Mouse (Mus musculus) hindbrain, embryonic 16.5 days (tissue): ENCODE results near the gene Rai1. TPM values are rescaled to one million over a fixed set of nuclear protein-coding genes. Genes with fewer than 3 reads are reported as not detected.

Source experiments
- ATAC-seq: fragments of 200-750 bp; cut with Nextera tagmentation; 2 replicates; pipeline ENCODE4 v1.8.0; 2017; ENCODE audit warnings: moderate TSS enrichment, moderate library complexity
- H3K27ac ChIP-seq: fragments of 300-500 bp; sonication (generic); 2 replicates; pipeline ENCODE4 v1.5.1; 2014; ENCODE audit warnings: low read depth, mild to moderate bottlenecking, control low read depth, low read length, moderate library complexity
- H3K27me3 ChIP-seq: fragments of 300-500 bp; sonication (generic); replicated peaks from 2 replicates; pipeline ENCODE4 v1.6.1; 2014; ENCODE audit warnings: low read length; ENCODE audit not compliant: control insufficient read depth, insufficient read depth
- H3K36me3 ChIP-seq: fragments of 300-500 bp; sonication (generic); 2 replicates; pipeline ENCODE4 v1.6.1; 2014; ENCODE audit warnings: mild to moderate bottlenecking, low read length, moderate library complexity, mixed read lengths; ENCODE audit not compliant: control insufficient read depth, insufficient read depth
- H3K4me1 ChIP-seq: fragments of 300-500 bp; sonication (generic); 2 replicates; pipeline ENCODE4 v1.6.1; 2014; ENCODE audit warnings: low read depth, low read length; ENCODE audit not compliant: control insufficient read depth, insufficient read depth
- H3K4me2 ChIP-seq: fragments of 300-500 bp; sonication (generic); 2 replicates; pipeline ENCODE4 v1.6.1; 2014; ENCODE audit warnings: mild to moderate bottlenecking, low read length, control low read depth, moderate library complexity
- H3K4me3 ChIP-seq: fragments of 300-500 bp; sonication (generic); 2 replicates; pipeline ENCODE4 v1.5.1; 2014; ENCODE audit warnings: mild to moderate bottlenecking, low read length, control low read depth, moderate library complexity
- H3K9ac ChIP-seq: fragments of 300-500 bp; sonication (generic); 2 replicates; pipeline ENCODE4 v1.6.1; 2014; ENCODE audit warnings: low read depth, mild to moderate bottlenecking, control low read depth, low read length, moderate library complexity
- H3K9me3 ChIP-seq: fragments of 300-500 bp; sonication (generic); 2 replicates; pipeline ENCODE4 v1.6.1; 2014; ENCODE audit warnings: mild to moderate bottlenecking, low read length, moderate library complexity; ENCODE audit not compliant: control insufficient read depth
- WGBS: fragments of 180-500 bp; shearing (Covaris S2); extraction: QIAGEN DNeasy Blood & Tissue Kit; methylation state at CpG from one replicate; pipeline ENCODE4 v1.1.7; 2014; 5-methylcytosine and 5-hydroxymethylcytosine counted together
- polyA plus RNA-seq: library from polyadenylated mRNA; unstranded; fragments of >200 nt; fragmentation: Nextera tagmentation; extraction: Ambion mirVana; gene quantifications from 2 replicates; pipeline ENCODE4 v1.2.1, GENCODE M21; 2015

The Rai1 gene
- polyA plus RNA-seq, 1 experiment from 2014 or later: 24.3 TPM

DNA sequence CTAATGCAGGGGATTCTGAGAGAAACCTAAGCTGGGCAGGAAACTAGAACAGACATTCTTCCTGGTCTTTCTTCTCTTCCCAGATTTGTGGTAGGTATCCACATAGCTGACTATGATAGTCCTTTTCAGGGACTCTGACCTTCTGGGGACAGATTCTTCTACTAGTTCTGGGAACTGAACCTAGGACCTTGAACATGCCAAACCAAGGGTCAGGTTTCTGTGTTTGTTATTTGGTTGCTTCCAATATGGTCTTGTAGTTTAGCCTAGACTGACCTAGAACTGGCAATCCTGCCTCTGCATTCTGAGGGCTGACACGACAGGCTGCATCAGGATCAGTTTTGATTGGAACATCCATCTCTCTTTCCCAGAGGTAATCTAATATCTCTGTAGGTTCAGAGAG lies 27.2 kb downstream of the Rai1 start:
- Histone ChIP-seq H3K9me3 (no peaks in the 10 kb centered on the region), H3K4me2 (no peak overlapping the region), H3K4me1 (peaks cover 3% of the 10 kb centered on the region), H3K9ac (no peak overlapping the region), H3K27ac (no peak overlapping the region), H3K36me3 (no peaks in the 10 kb centered on the region), H3K27me3 (no peaks in the 10 kb centered on the region), H3K4me3 (no peak overlapping the region)
- no peak for ATAC-seq
- WGBS: 90% methylated on average over 1 of the region's 1 CpGs

DNA sequence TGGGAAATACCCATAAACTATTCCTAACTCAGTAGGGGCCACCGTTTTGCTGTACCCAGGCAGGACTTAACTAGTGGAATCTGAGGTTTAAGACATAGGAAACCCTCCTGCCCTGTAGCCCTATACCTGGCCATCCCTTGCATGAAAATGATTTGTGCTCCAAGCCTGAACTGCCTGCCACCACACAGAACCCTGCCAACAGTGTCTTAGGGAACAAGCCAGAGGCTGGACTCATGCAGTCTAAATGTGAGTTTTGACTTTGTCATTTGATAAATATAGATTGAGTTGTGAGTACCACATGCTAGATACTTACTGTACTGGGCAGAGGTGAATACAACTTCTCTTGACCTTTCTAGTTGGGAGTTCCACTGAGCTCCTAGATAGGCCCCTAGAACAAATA lies 31.7 kb downstream of the Rai1 start:
- no peaks in the 10 kb centered on the region for H3K36me3 ChIP-seq
- ATAC-seq: no peak
- no peak overlapping the region for H3K4me3 ChIP-seq
- no peak overlapping the region for H3K27ac ChIP-seq
- no peaks in the 10 kb centered on the region for H3K9me3 ChIP-seq
- H3K27me3 ChIP-seq: no peaks in the 10 kb centered on the region
- no peak overlapping the region for H3K9ac ChIP-seq
- no peak overlapping the region for H3K4me2 ChIP-seq
- peaks cover 14% of the 10 kb centered on the region for H3K4me1 ChIP-seq
- WGBS: 92% methylated on average over 1 of the region's 1 CpGs

DNA sequence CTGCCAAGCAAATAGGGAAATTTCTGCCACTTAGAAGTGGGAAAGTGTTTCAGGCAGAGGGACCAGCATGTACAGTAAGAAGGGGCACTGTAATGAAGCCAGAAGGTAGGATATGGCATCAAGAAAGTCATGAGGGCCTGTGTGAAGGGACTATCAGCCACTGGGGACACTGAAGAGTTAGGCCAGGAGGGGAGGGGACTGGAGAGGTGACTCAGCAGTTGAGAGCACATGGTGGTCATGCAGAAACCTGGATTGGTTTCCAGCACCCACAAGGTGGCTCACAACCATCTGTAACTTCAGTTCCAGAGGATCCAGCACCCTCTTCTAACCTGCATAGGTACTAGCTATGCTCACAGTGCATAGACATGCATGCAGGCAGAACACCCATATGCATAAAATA lies 32.4 kb downstream of the Rai1 start:
- Histone ChIP-seq H3K4me3 (no peak overlapping the region), H3K9ac (no peak overlapping the region), H3K9me3 (no peaks in the 10 kb centered on the region), H3K4me2 (no peak overlapping the region), H3K27ac (no peak overlapping the region), H3K36me3 (no peaks in the 10 kb centered on the region), H3K4me1 (peaks cover 21% of the 10 kb centered on the region), H3K27me3 (no peaks in the 10 kb centered on the region)
- ATAC-seq: no peak

DNA sequence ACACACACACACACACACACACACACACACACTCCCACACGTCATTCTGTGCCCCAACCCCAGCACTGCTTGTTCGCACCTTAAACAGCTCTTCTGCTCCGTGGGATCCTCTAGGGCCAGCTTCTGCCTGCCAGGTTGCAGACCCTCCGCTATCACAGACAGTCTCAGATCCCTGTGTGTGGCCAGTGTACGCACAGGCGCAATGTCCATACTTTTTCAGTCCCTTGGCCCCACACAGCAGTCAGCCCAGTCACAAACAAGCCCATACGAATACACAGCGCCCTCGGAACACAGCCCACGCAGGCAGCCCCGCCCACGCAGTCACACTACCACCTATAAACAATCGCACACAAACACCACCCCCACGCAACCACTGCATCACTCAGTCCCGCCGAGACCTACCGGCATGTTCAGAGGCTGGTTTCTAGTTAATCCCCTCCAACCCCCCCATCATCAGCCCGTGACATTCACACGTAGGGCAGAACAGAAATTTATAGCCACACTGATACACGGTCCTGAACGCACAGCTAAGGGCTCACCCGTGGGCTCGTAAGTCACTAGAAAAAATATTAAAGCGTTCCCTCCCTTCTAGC lies 34.4 kb downstream of the Rai1 start:
- peak overlapping the region; percentile 94 for H3K27ac ChIP-seq
- peak; percentile 77 for ATAC-seq
- no peaks in the 10 kb centered on the region for H3K36me3 ChIP-seq
- H3K4me1 ChIP-seq: peaks cover 40% of the 10 kb centered on the region
- peak overlapping the region; percentile 74 for H3K9ac ChIP-seq
- H3K9me3 ChIP-seq: no peaks in the 10 kb centered on the region
- no peaks in the 10 kb centered on the region for H3K27me3 ChIP-seq
- 2% methylated on average over 24 of the region's 24 CpGs for WGBS
- H3K4me3 ChIP-seq: peak overlapping the region; percentile 70
- H3K4me2 ChIP-seq: peak overlapping the region; percentile 84

GRCm38 (mm10) chr11:60139734-60140371 lies 35.0 kb downstream of the Rai1 start:
- Histone ChIP-seq H3K9me3 (no peaks in the 10 kb centered on the region), H3K4me1 (peaks cover 46% of the 10 kb centered on the region), H3K9ac (peak overlapping the region; percentile 74), H3K4me2 (peak overlapping the region; percentile 84), H3K27ac (peak overlapping the region; percentile 94), H3K4me3 (peak overlapping the region; percentile 70), H3K27me3 (no peaks in the 10 kb centered on the region), H3K36me3 (no peaks in the 10 kb centered on the region)
- under 1% methylated on average over 58 of the region's 66 CpGs for WGBS
- ATAC-seq: peak; percentile 84

DNA sequence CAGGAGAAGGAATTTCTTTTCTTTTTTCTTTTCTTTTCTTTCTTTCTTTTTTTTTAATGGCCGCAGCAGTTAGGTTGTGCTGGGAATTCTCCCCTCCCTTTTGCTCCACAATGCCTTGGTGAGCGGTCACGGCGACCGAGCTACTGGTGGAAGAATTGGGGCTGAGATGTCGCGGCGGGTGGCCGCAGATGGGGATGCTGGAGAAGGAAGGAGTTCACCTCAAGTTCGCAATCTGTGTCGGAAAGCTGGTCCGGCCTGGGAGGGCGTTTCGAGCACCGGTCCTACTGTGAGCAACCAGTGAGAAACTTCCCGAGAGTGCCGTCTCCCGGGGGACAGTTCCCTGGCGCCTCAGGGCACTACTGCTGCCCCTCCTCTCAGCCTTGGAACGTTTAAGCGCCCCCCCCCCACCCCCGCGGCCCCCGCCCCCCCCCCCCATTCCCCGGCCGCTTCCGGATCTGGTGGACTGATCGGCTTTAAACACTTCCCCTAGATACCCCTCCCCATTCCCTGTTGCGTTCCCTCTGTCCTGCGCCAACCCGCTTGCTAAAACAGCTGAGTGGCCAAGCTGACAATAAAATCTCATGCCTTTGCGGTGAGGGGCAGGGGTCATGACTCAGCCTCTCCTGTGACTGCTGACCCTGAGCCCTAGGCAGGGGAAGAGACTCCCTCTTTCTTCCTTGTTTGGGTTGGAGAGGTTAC lies 35.9 kb downstream of the Rai1 start:
- no peaks in the 10 kb centered on the region for H3K9me3 ChIP-seq
- no peak for ATAC-seq
- no peaks in the 10 kb centered on the region for H3K36me3 ChIP-seq
- H3K4me3 ChIP-seq: peak overlapping the region; percentile 70
- H3K4me2 ChIP-seq: peak overlapping the region; percentile 84
- H3K27me3 ChIP-seq: no peaks in the 10 kb centered on the region
- H3K9ac ChIP-seq: peak overlapping the region; percentile 74
- peaks cover 49% of the 10 kb centered on the region for H3K4me1 ChIP-seq
- WGBS: 1% methylated on average over 24 of the region's 32 CpGs
- H3K27ac ChIP-seq: peak overlapping the region; percentile 94

DNA sequence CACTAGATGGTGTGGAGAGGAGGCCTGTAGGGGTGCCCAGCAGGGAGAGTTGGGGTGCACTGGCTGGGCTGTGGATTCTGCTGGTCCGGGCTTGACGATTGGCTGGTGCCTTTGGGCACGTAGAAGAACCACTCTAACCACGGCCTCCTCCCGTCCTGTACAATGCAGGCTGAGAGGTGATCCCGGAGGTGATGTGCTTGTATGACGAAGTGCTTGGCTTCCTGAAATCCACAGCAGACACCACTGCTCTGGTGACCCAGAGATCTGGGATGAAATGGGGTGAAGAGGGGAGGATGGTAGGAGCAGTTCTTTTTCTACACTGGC lies 36.4 kb downstream of the Rai1 start:
- Histone ChIP-seq H3K4me3 (peak overlapping the region; percentile 70), H3K36me3 (no peaks in the 10 kb centered on the region), H3K27ac (peak overlapping the region; percentile 76), H3K4me2 (peak overlapping the region; percentile 84), H3K27me3 (no peaks in the 10 kb centered on the region), H3K4me1 (peaks cover 49% of the 10 kb centered on the region), H3K9me3 (no peaks in the 10 kb centered on the region), H3K9ac (peak overlapping the region; percentile 74)
- ATAC-seq: peak; percentile 19; the same call in 1 of the 2 replicates
- 8% methylated on average over 7 of the region's 7 CpGs for WGBS

DNA sequence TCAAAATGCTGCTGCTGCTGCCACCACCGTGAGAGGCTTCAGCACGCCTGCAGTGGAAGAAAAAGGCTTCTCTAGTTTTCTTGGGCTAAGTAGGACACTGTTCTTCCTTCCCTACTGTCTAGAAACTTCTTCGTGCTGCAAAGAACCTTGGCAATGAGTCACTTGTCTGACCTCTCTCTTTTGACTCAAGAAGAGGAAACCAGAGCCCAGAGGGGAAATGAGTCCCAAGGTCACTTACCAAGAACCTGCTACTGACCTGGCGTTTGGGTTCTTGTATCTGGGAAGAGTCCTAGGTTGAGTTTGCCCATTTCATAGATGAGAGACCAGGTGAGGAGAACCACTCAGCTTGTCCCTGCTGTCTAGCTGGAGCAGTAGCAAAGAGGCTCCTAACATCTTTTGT lies 38.3 kb downstream of the Rai1 start:
- no peaks in the 10 kb centered on the region for H3K36me3 ChIP-seq
- H3K9me3 ChIP-seq: no peaks in the 10 kb centered on the region
- no peak overlapping the region for H3K27ac ChIP-seq
- no peak overlapping the region for H3K9ac ChIP-seq
- 68% methylated on average over 4 of the region's 4 CpGs for WGBS
- no peak overlapping the region for H3K4me2 ChIP-seq
- ATAC-seq: no peak
- H3K4me1 ChIP-seq: peaks cover 54% of the 10 kb centered on the region
- H3K4me3 ChIP-seq: no peak overlapping the region
- no peaks in the 10 kb centered on the region for H3K27me3 ChIP-seq

GRCm38 (mm10) chr11:60146170-60146569 lies 41.4 kb downstream of the Rai1 start:
- no peak overlapping the region for H3K4me3 ChIP-seq
- H3K27ac ChIP-seq: no peak overlapping the region
- no peaks in the 10 kb centered on the region for H3K27me3 ChIP-seq
- peaks cover 52% of the 10 kb centered on the region for H3K4me1 ChIP-seq
- no peak overlapping the region for H3K4me2 ChIP-seq
- 85% methylated on average over 4 of the region's 4 CpGs for WGBS
- H3K9ac ChIP-seq: no peak overlapping the region
- no peak for ATAC-seq
- no peaks in the 10 kb centered on the region for H3K9me3 ChIP-seq
- no peaks in the 10 kb centered on the region for H3K36me3 ChIP-seq
